Mouse (Mus musculus): ENCODE results near the gene Ksr2. TPM values are rescaled to one million over a fixed set of nuclear protein-coding genes. Genes with fewer than 3 reads are reported as not detected.

Gene Ksr2
- polyA plus RNA-seq, 1 experiment from 2014 or later: 0.01 TPM

DNA sequence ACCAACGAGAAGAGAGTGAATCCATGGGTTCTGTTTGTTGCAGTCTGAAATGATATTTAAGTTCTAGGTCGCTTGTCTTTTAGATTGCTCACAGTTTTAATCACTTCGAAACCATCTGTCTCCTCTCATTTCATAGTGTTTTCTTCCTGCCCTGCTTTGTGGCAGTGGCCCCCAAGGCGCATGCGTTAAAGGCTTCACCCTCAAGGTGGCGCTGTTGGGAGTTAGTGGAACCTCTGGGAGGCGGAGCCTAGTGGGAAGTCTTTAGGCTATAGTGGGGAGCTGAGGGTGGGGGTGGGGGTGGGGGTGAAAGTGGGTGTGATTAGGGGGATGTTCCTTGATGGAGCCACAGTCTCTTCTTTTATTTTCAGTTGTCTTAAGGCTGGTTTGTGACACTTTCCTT lies 214.6 kb downstream of the Ksr2 start:
- H3K4me1 ChIP-seq (replicated peaks; ENCODE audit: control insufficient read depth, insufficient read depth, low read length): no peaks in the 10 kb centered on the region
- peaks cover 6% of the 10 kb centered on the region; the same call in 1 of the 2 replicates for H3K27me3 ChIP-seq (replicated peaks; ENCODE audit: control insufficient read depth, insufficient read depth, low read length)
- DNase-seq (ENCODE audit: low spot score) (no peak), ATAC-seq (replicated peaks; ENCODE audit: low FRiP score) (no peak)
- H3K27ac ChIP-seq (ENCODE audit: low read depth, low read length): no peak overlapping the region
- no peak overlapping the region for H3K9ac ChIP-seq (ENCODE audit: low read depth, low read length)
- H3K4me2 ChIP-seq: no peak overlapping the region
- no peaks in the 10 kb centered on the region for H3K36me3 ChIP-seq (ENCODE audit: control insufficient read depth, insufficient read depth, low read length)
- H3K9me3 ChIP-seq (ENCODE audit: control insufficient read depth, low read length): no peaks in the 10 kb centered on the region
- 46% methylated on average over 7 of the region's 7 CpGs for WGBS
- H3K4me3 ChIP-seq (ENCODE audit: low read depth, low read length): no peak overlapping the region

DNA sequence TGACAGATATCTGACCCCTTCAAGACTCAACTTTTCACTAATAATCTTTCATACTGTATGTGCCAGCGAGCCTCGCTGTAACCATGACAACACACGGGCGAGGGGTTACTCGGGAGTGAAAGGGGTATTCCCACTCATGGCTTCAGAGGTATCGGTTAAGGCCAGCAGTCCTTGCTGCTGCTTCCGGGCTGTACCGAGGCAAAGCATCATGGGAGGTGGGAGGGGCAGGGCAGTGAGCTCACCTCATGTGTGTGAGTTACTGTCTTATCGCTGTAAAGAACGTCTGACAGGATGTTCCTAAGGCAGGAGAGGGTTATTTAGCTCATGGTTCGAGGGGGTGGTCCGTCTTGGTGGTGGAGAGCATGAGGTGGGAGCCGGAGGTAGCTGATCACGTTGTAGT lies 215.8 kb downstream of the Ksr2 start:
- ATAC-seq (replicated peaks; ENCODE audit: low FRiP score): no peak
- peaks cover 6% of the 10 kb centered on the region; the same call in 1 of the 2 replicates for H3K27me3 ChIP-seq (replicated peaks; ENCODE audit: control insufficient read depth, insufficient read depth, low read length)
- H3K27ac ChIP-seq (ENCODE audit: low read depth, low read length): no peak overlapping the region
- H3K4me1 ChIP-seq (replicated peaks; ENCODE audit: control insufficient read depth, insufficient read depth, low read length): no peaks in the 10 kb centered on the region
- no peaks in the 10 kb centered on the region for H3K36me3 ChIP-seq (ENCODE audit: control insufficient read depth, insufficient read depth, low read length)
- no peak for DNase-seq (ENCODE audit: low spot score)
- 82% methylated on average over 14 of the region's 14 CpGs for WGBS
- no peak overlapping the region for H3K4me3 ChIP-seq (ENCODE audit: low read depth, low read length)
- H3K4me2 ChIP-seq: no peak overlapping the region
- H3K9ac ChIP-seq (ENCODE audit: low read depth, low read length): no peak overlapping the region
- H3K9me3 ChIP-seq (ENCODE audit: control insufficient read depth, low read length): no peaks in the 10 kb centered on the region

DNA sequence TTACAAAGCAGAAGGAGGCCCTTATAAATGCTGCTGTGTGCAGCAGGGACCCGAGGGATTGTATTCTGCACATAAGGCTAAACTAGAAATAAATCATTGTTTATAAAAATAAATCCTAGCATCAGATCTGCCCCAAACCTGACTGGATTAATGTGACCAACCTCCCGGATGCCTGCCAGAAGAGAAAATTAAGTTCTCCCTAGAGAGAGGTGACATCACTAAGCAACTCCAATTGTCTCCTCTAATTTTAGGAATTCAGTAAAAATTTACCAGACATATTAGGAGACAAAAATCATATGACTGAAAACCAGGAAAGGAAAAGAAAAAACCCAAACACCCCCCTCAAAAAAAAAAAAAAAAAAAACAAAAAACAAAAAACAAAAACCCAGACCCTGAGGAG lies 221.4 kb downstream of the Ksr2 start:
- DNase-seq (ENCODE audit: low spot score) (no peak), ATAC-seq (replicated peaks; ENCODE audit: low FRiP score) (no peak)
- H3K4me1 ChIP-seq (replicated peaks; ENCODE audit: control insufficient read depth, insufficient read depth, low read length): no peaks in the 10 kb centered on the region
- H3K27ac ChIP-seq (ENCODE audit: low read depth, low read length): no peak overlapping the region
- H3K9me3 ChIP-seq (ENCODE audit: control insufficient read depth, low read length): no peaks in the 10 kb centered on the region
- H3K4me3 ChIP-seq (ENCODE audit: low read depth, low read length): no peak overlapping the region
- H3K27me3 ChIP-seq (replicated peaks; ENCODE audit: control insufficient read depth, insufficient read depth, low read length): peaks cover 4% of the 10 kb centered on the region; the same call in 1 of the 2 replicates
- no peak overlapping the region for H3K9ac ChIP-seq (ENCODE audit: low read depth, low read length)
- WGBS: 70% methylated on average over 2 of the region's 2 CpGs
- no peak overlapping the region for H3K4me2 ChIP-seq
- no peaks in the 10 kb centered on the region for H3K36me3 ChIP-seq (ENCODE audit: control insufficient read depth, insufficient read depth, low read length)

DNA sequence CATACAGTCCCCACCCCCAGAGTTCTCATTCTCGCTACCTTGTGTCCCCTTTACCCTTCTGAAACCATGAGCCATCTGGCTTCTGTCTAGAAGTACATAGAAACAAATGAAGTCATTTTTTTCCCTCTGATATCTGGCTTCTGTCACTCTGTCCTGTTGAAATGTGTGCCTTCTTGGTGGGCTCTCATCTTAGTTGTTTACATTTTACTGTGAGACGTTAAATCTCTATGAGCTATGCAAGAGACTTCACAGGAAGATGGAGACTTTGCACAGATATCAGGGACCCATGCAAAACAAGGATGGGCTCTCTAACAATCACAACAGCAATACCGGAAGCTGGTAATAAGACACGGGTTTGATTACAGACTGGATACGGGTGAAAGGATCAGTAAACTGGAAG lies 222.0 kb downstream of the Ksr2 start:
- peaks cover 4% of the 10 kb centered on the region; the same call in 1 of the 2 replicates for H3K27me3 ChIP-seq (replicated peaks; ENCODE audit: control insufficient read depth, insufficient read depth, low read length)
- no peaks in the 10 kb centered on the region for H3K9me3 ChIP-seq (ENCODE audit: control insufficient read depth, low read length)
- WGBS: 67% methylated on average over 5 of the region's 5 CpGs
- H3K27ac ChIP-seq (ENCODE audit: low read depth, low read length): no peak overlapping the region
- H3K4me2 ChIP-seq: no peak overlapping the region
- DNase-seq (ENCODE audit: low spot score) (no peak), ATAC-seq (replicated peaks; ENCODE audit: low FRiP score) (no peak)
- H3K36me3 ChIP-seq (ENCODE audit: control insufficient read depth, insufficient read depth, low read length): no peaks in the 10 kb centered on the region
- H3K4me1 ChIP-seq (replicated peaks; ENCODE audit: control insufficient read depth, insufficient read depth, low read length): no peaks in the 10 kb centered on the region
- no peak overlapping the region for H3K9ac ChIP-seq (ENCODE audit: low read depth, low read length)
- no peak overlapping the region for H3K4me3 ChIP-seq (ENCODE audit: low read depth, low read length)

DNA sequence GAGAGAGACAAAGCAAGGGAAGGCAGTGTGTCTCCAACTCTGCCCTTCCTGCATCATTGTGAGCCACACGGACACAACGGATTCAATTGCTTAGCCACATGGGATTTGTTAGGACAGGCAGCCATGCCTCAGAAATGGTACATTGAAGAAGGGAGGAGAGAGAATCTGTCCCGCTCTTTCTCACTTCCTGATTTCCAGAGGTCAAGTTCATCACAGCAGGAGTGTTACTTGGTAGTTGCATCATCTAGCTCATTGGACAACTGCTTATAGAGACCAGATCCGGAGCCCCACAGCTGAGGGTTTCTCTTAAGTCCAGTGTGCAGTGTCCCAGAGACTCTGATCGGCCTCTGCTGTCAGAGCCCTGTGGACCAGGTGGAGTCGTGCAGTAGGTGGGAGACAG lies 227.8 kb downstream of the Ksr2 start:
- Histone ChIP-seq H3K9me3 (ENCODE audit: control insufficient read depth, low read length) (no peaks in the 10 kb centered on the region), H3K4me2 (no peak overlapping the region), H3K9ac (ENCODE audit: low read depth, low read length) (no peak overlapping the region), H3K4me3 (ENCODE audit: low read depth, low read length) (no peak overlapping the region), H3K27me3 (replicated peaks; ENCODE audit: control insufficient read depth, insufficient read depth, low read length) (peaks cover 3% of the 10 kb centered on the region; the same call in 1 of the 2 replicates), H3K4me1 (replicated peaks; ENCODE audit: control insufficient read depth, insufficient read depth, low read length) (no peaks in the 10 kb centered on the region), H3K36me3 (ENCODE audit: control insufficient read depth, insufficient read depth, low read length) (no peaks in the 10 kb centered on the region), H3K27ac (ENCODE audit: low read depth, low read length) (no peak overlapping the region)
- WGBS: 82% methylated on average over 6 of the region's 6 CpGs
- no peak for ATAC-seq (replicated peaks; ENCODE audit: low FRiP score)
- no peak for DNase-seq (ENCODE audit: low spot score)

DNA sequence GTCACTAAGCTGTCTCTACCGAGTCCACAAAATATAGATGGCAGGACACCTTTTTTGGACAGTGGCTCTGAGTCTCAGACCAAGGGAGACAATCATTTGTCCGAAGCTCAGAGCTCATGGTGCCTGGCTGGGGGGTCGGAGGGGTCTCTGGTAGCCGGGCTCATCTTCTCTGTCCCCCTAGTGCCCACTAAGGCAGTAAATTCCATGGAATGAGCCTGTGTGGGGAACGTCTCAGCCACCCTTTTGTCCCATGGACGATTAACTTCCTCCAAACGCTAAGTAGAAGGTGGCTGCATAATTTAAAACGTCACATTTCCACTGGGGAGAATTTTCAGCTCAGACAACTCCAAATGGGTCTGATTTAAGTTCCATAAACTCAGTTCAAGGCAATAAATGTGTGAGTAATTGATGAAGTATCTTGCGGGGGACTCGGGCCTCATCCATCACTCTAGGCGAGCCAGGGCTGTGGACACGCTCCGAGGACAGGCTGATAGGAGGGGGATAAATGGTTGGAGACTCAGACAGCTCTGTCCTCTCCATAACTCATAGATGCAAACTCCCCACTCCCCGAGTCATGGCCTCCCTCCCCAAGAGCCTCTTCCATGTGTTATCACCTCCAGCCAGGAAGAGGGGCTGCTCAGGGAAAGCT lies 237.6 kb downstream of the Ksr2 start:
- Histone ChIP-seq H3K4me1 (replicated peaks; ENCODE audit: control insufficient read depth, insufficient read depth, low read length) (no peaks in the 10 kb centered on the region), H3K27me3 (replicated peaks; ENCODE audit: control insufficient read depth, insufficient read depth, low read length) (peaks cover 7% of the 10 kb centered on the region), H3K9ac (ENCODE audit: low read depth, low read length) (no peak overlapping the region), H3K4me2 (no peak overlapping the region), H3K36me3 (ENCODE audit: control insufficient read depth, insufficient read depth, low read length) (no peaks in the 10 kb centered on the region), H3K27ac (ENCODE audit: low read depth, low read length) (no peak overlapping the region), H3K4me3 (ENCODE audit: low read depth, low read length) (no peak overlapping the region), H3K9me3 (ENCODE audit: control insufficient read depth, low read length) (no peaks in the 10 kb centered on the region)
- ATAC-seq (replicated peaks; ENCODE audit: low FRiP score) (no peak), DNase-seq (ENCODE audit: low spot score) (no peak)
- 61% methylated on average over 14 of the region's 14 CpGs for WGBS

DNA sequence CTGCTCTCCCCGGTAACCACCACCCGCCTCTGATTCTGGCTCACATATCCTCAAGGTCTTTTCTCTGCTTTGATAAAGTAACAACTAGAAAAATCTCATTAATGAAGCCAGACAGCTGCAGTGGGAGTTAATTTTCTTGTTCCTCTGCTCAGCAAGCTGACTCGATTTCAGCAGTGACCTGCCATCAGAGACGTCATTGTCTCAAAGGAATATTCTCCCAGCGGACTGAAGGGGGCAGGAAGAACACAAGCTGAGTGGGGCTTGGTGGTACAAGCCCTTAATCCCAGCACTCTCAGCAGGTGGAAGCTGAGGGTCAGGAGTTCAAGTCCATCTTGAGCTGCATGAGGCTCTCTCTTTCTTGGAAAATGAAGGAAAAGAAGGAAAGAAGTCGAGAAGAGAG lies 244.8 kb downstream of the Ksr2 start:
- no peak overlapping the region for H3K4me2 ChIP-seq
- no peak overlapping the region for H3K9ac ChIP-seq (ENCODE audit: low read depth, low read length)
- ATAC-seq (replicated peaks; ENCODE audit: low FRiP score) (no peak), DNase-seq (ENCODE audit: low spot score) (no peak)
- no peak overlapping the region for H3K27ac ChIP-seq (ENCODE audit: low read depth, low read length)
- no peak overlapping the region for H3K4me3 ChIP-seq (ENCODE audit: low read depth, low read length)
- peaks cover under 1% of the 10 kb centered on the region; the same call in 1 of the 2 replicates for H3K27me3 ChIP-seq (replicated peaks; ENCODE audit: control insufficient read depth, insufficient read depth, low read length)
- no peaks in the 10 kb centered on the region for H3K36me3 ChIP-seq (ENCODE audit: control insufficient read depth, insufficient read depth, low read length)
- no peaks in the 10 kb centered on the region for H3K9me3 ChIP-seq (ENCODE audit: control insufficient read depth, low read length)
- H3K4me1 ChIP-seq (replicated peaks; ENCODE audit: control insufficient read depth, insufficient read depth, low read length): no peaks in the 10 kb centered on the region
- WGBS: 41% methylated on average over 6 of the region's 6 CpGs

DNA sequence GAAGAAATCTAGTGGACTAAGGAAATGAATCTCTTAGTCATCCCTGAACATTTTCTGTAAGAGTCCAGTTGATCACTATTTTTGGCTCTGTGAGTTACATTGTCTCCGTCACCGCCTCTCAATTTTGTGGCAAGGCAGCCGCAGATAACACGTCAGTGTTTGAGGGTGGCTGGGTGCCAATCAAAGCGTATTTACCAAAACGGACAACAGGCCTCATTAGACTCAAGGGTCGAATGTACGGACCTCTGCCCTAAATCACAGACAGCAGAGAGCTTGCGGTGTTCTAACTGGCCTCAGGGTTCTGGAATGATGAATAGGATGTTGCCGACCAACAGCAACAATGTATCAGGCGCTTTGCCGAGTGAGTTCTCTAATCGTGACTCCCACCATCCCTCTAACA lies 245.8 kb downstream of the Ksr2 start:
- no peaks in the 10 kb centered on the region; the same call in 1 of the 2 replicates for H3K27me3 ChIP-seq (replicated peaks; ENCODE audit: control insufficient read depth, insufficient read depth, low read length)
- WGBS: 62% methylated on average over 13 of the region's 13 CpGs

DNA sequence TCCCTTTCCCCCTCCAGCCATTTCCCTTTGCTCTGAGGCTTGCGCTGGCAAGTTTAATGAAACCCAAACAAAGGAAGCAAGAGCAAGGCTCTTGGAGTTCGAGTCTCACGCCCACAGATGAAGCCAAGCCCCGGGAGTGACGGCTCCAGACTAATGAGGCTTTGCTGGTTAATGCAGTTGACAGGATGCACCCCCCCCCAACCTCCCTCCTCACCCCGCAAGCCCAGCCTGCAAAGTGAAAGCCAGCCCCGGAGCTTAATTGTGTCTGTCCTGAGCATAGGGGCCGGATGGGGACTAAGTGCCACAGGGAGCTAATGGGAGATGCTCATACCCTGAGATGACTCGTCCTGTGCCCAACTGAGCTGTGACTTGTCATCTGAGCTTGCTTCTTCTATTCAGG lies 251.4 kb downstream of the Ksr2 start:
- H3K4me1 ChIP-seq (replicated peaks; ENCODE audit: control insufficient read depth, insufficient read depth, low read length): no peaks in the 10 kb centered on the region
- H3K27me3 ChIP-seq (replicated peaks; ENCODE audit: control insufficient read depth, insufficient read depth, low read length): no peaks in the 10 kb centered on the region
- DNase-seq (ENCODE audit: low spot score) (no peak), ATAC-seq (replicated peaks; ENCODE audit: low FRiP score) (no peak)
- H3K36me3 ChIP-seq (ENCODE audit: control insufficient read depth, insufficient read depth, low read length): no peaks in the 10 kb centered on the region
- H3K9me3 ChIP-seq (ENCODE audit: control insufficient read depth, low read length): no peaks in the 10 kb centered on the region
- no peak overlapping the region for H3K9ac ChIP-seq (ENCODE audit: low read depth, low read length)
- H3K4me3 ChIP-seq (ENCODE audit: low read depth, low read length): no peak overlapping the region
- WGBS: 15% methylated on average over 9 of the region's 9 CpGs
- no peak overlapping the region for H3K4me2 ChIP-seq
- no peak overlapping the region for H3K27ac ChIP-seq (ENCODE audit: low read depth, low read length)

More for the DNA sequence above, 245.8 kb downstream of the Ksr2 start:
- no peak overlapping the region for H3K27ac ChIP-seq (ENCODE audit: low read depth, low read length)
- no peak overlapping the region for H3K4me2 ChIP-seq
- H3K4me1 ChIP-seq (replicated peaks; ENCODE audit: control insufficient read depth, insufficient read depth, low read length): no peaks in the 10 kb centered on the region
- no peak overlapping the region for H3K9ac ChIP-seq (ENCODE audit: low read depth, low read length)
- DNase-seq (ENCODE audit: low spot score) (no peak), ATAC-seq (replicated peaks; ENCODE audit: low FRiP score) (no peak)
- H3K9me3 ChIP-seq (ENCODE audit: control insufficient read depth, low read length): no peaks in the 10 kb centered on the region
- H3K36me3 ChIP-seq (ENCODE audit: control insufficient read depth, insufficient read depth, low read length): no peaks in the 10 kb centered on the region
- H3K4me3 ChIP-seq (ENCODE audit: low read depth, low read length): no peak overlapping the region
